Mouse (Mus musculus) activated CD4-positive, CD25-positive, alpha-beta regulatory T cell, adult 4 months (primary cell): Measurements from ENCODE around the gene Trnt1. TPM values are rescaled to one million over a fixed set of nuclear protein-coding genes. Genes with fewer than 3 reads are reported as not detected.

ENCODE experiments used
- ATAC-seq: one replicate; pipeline ENCODE4 v1.8.0; 2017
- polyA plus RNA-seq, 2 experiments: library from polyadenylated mRNA; unstranded; fragments of 100-300 nt; shearing (Covaris generic); gene quantifications; one replicate each; pipeline ENCODE4 v1.2.1; 2017

Gene Trnt1
- polyA plus RNA-seq, 2 experiments from 2014 or later = 89.5 to 104 TPM

DNA sequence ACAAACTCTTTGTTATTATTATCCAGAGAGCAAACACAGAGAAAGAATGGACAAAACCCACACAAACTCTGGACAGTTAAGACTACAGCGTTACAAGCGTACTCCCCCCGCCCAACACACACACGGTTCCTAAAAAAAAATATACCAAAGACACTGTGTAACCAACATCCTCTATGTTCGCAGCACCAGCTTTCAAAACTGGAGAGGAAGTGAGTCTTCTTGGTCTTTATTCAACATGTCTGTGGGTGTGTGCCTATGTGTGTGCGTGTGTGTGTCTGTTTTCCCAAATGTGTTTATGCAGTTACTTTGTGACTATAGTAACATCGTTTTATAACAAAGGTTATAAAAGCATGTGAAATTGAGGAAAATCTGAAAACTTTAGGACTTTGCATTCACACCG is 22.5 kb downstream of the Trnt1 start:
- ATAC-seq = peak; percentile 23

DNA sequence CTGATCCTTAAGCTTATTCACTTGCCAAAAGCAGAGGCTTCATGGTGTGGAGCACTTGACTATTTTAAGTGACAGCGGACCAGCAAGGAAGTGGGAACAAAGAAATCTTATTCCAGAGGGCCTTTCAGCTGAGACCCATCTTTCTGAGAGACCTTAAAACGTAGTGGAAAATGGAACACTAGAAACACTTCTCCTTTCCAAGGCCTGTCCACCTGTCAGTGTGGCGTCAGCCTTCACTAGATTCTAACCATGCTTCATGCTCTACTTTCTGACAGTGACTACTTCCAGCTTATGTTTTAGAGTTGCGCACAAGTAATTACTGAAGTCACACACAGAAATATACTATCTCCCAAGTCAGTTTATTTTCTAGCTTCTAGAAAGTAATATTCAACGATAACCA is 23.6 kb downstream of the Trnt1 start:
- no peak for ATAC-seq

DNA sequence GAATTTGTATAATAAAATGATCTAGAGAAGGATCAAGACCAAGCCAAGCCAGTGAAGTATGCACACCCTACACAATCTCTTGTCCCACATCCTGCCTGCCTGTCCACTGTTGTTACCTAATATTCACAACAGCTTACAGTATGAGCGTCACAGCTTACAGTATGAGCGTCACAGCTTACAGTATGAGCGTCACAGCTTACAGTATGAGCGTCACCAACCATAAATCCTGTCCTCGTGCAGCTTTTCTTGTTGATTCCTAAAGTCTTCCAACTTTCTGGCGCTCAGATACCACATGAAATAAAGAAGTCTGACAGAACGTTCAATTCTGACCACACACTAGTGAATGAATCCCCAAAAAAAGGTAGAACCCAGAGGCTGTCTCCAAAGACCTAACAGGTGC is 24.2 kb downstream of the Trnt1 start:
- peak; percentile 45 for ATAC-seq

DNA sequence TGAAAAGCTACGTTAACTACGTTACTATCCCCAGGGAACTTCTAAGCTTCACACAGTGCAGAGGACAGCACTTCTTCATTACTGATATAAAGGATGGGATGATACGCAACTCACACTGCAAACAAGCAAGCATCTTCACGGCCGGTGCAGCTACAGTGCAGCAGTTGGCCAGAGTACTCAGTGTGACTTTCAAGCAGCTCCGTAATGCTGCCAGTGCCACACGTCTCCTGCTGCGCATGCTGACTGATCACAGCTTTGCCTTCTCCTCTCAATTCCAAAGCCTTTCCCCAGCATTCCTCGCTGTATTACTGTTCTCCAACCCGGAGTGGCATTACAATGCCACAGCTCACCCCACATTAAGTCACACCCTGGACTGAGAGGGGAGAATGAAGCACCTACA is 24.7 kb downstream of the Trnt1 start:
- ATAC-seq = peak; percentile 3

DNA sequence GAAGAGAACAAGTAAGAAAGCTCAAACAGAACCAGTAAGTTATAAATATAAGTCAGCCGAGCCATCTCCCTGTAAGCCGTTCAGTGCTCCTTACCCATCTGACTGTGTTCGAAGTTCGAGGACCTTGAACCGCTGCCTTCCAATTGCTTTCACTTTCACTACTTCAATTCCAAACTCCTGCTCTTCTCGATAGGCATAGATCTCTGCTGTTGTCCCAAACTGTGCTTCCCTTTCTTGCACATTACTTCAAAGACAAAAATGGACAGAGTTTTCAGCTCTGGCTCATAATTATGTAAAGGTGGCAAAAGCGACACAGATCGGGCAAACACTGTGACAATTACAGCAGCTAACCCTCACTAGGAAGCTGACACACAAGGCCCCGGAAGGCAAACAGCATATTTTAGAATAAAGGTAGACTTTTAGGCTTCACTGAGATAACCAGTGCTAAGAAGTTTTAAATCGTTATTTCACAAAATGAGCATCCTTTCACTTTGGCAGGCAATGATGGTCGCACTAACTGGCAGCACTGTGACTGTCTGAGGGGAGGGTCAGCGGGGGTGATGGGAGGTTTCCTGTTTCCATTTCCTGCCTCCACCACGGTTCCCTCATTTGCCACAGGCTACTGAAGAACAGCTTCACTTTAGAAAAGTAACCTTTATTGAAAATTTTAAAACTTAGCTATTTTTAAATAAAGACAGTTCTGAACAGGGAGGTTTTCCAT is 25.3 kb downstream of the Trnt1 start:
- ATAC-seq = peak; percentile 58

DNA sequence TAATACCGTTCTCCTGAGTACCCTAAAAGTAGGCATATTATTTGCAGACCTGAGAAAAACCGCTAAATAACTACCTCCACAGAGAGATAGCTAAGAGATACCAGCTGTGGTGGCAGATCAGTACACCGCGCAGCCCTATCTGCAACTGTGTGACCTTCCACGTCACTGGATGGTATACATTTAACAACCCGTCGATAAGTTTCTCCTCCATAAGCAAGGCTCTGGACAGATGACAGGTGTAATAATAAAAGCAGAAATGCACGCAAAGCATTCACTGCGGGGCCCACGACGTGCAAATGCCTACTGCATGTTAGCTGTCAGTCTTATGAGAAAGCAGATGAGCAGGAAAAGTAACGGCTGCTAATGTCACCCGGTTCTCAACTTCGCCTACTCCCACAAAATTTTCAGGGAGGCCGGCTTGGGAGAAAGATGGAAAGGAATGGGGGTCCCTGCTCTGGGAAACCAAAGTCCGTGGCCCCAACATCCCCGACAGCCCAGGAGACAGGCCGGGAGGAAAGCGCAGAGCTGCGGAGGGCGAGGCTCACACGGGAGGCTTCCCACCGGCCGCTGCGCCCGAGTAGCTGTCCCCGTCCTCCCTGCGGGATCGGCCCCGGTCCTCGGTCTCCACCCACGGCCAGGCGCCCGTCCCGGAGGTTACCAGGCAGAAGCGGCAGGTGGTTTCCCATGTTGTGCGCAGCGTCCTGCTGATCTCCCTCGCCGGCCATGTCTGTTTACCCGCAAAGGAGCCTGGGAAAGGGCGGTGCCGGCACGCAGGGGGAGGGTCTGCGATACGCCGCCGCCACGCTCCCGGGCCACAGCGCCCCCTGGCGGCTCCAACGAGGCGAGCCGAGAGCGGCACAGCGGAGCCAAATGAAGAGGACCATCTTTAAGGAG is 30.7 kb downstream of the Trnt1 start, which contains the start of gene Crbn:
Crbn (minus strand) TSS at position 745 of the 894 bp plus-strand sequence.
- ATAC-seq = peak; percentile 95

DNA sequence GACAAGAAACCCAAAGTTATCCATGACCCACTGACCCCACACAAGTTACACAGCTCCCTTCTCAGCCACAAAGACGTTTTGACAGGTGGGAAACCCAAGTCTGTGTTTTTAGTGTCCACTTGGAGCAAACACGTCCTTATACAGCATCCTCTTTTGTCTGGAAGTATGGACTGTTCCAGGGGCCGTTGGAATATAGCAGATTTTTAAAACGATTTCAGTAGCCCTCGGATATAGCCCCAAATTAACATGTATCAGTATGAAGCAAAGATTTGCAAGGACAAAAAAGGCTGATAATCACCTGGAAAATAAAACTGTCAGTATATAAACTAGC is 31.3 kb downstream of the Trnt1 start:
- no peak for ATAC-seq

DNA sequence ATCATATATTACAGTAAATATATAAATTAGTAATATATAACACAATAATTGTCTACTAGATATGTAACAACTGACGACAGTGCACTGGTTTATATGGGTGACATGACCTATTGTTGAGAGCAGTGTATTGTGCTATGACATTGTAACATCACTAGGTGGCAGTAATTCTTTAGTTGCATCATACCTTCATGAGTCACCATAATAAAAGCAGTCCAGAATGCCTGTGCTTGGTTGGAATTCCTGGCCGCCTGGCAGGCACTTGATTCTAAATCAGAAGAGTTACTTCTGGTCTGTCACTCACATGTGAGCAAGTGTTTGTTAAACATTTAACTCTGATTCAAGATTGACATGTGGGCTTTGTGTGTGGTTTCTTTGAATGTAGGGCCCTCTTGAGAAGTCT is 36.0 kb downstream of the Trnt1 start:
- no peak for ATAC-seq

DNA sequence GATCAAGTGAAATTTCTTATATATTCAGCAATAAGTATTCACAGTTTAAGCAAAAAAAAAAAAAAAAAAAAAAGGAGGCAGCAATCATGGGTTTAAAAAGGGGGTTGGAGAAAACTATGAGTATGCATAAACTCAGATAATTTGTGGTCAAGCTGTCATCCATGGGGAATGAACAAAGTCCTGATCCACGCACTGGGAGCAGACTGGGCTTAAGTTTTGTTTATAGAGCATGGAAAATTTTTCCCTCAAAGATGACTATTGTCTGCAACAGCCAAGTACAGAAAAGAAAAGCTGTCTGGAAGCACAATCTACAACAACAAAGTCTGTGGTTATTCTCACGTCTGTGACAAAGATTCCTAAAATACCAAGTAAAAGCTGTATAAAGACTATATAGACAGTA is 40.2 kb downstream of the Trnt1 start:
- no peak for ATAC-seq

DNA sequence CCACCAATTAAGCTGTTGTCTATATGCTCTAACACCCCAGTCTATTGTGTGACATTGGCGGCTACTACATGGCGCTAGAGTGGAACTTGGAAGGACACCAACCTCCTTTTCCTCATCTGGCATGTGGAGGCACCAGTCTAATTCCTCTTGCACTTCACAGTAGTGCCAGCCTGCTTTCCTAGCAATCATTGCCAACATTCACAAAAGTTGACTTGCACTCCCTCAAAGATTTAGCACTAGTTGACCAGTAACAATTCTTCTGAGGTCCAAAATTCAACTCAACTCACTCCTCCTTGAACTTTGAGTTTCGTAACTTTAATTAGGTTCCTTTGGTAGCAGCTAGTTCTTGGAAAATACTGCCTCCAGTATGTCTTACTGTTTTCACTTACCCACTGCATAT is 41.8 kb downstream of the Trnt1 start:
- ATAC-seq = no peak

DNA sequence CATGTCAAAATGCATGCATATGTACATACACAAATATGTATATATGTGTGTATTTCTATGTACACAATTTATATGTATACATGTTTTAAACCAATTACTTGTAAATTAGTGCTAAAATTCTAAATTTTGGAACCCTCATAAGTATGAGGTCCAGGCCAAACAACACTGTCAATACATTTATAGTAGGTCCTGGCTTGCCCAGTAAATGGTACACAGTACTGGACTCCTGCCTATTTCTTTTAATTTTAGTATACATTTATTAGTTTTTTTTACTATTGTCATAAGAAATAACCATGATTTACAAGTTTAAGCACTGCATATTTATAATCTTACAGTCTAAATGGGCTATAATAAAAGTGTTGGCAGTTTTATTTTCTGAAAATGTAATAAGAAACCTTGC is 50.3 kb downstream of the Trnt1 start:
- no peak for ATAC-seq

DNA sequence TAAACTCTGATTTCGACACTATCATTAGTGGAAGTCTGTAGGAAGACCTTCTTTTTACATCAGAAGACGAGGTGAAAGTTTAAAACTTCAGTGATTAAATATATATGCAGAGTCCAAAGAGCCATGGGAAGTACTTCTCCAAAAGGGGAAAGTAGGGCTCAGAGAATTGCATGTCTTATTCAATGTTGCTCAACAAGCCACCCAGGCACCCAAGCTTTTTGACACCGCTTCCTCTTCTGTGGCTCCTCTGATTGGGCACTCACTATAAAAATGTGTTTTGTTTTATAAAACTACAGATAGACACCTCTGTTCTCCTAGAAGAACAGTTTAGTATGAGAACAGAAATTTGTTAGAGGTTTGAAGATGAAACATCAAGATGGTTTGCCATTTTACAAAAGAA is 51.0 kb downstream of the Trnt1 start:
- ATAC-seq = no peak

DNA sequence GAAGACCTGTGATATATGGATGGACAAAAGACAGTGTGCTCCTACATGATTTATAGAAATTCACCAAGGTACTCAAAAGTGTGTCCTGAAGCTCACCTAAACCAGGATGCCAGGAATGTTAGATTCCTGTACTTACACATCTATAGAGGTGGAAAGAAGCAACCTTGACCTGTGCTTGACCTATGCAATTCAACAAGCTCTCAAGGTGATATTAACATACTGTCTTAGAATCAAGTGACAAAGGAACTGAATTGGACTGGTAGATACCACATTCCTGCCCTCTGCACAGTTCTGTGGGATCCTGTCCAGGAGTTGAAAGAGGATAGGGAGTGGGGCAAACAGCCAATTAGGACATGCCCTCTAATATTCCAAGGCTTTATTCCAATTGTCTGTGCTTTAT is 51.6 kb downstream of the Trnt1 start:
- no peak for ATAC-seq

DNA sequence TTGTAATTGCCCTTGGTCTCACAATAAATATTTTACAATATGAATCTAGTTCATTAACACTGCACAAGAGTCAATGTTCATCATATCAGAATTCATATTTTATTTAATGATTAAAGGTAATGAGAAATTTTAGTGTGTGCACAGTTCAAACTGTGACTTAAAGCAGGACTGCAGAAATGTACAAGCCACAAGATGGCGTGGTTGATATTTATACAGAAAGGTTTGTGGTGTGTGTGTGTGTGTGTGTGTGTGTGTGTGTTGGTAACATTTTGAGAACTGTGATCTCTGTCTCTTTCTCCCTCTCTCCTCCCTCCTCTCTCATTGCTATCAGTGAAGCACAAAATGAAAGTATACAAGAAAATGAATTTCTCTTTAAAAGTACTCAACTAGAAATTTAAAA is 53.4 kb downstream of the Trnt1 start:
- ATAC-seq = no peak

Other genes starting within 250 kb of the Trnt1 start
- under 1 TPM in 1 of 2 experiments, not detected in 1; 0.34 TPM for gene Il5ra, start 20.1 kb upstream of the Trnt1 start, polyA plus RNA-seq
- gene Crbn, start 31.0 kb downstream of the Trnt1 start, polyA plus RNA-seq = 100 to 1,000 TPM; 174 to 195 TPM